Mouse (Mus musculus): ENCODE data around the gene Vdr. TPM values are rescaled to one million over a fixed set of nuclear protein-coding genes. Genes with fewer than 3 reads are reported as not detected.

Vdr gene
- polyA plus RNA-seq, 1 experiment from 2014 or later = 0.22 TPM

GRCm38 (mm10) chr15:97920306-97920705, 9.9 kb upstream of the Vdr start:
- H3K9ac ChIP-seq = no peak overlapping the region
- H3K27ac ChIP-seq = no peak overlapping the region
- 43% methylated on average over 5 of the region's 5 CpGs for WGBS (ENCODE audit: insufficient replicate concordance)
- no peak overlapping the region for H3K4me3 ChIP-seq (replicated peaks)
- no peaks in the 10 kb centered on the region for H3K4me1 ChIP-seq (replicated peaks)
- H3K27me3 ChIP-seq = no peaks in the 10 kb centered on the region
- no peaks in the 10 kb centered on the region for H3K9me3 ChIP-seq (replicated peaks)
- H3K4me2 ChIP-seq = no peak overlapping the region
- ATAC-seq (ENCODE audit: low read depth) (no peak), DNase-seq (no peak)
- no peaks in the 10 kb centered on the region for H3K36me3 ChIP-seq

- Histone ChIP-seq H3K27ac (no peak overlapping the region), H3K9ac (no peak overlapping the region), H3K4me1 (replicated peaks) (no peaks in the 10 kb centered on the region), H3K9me3 (replicated peaks) (no peaks in the 10 kb centered on the region), H3K4me2 (no peak overlapping the region), H3K4me3 (replicated peaks) (no peak overlapping the region), H3K27me3 (peaks cover 11% of the 10 kb centered on the region), H3K36me3 (no peaks in the 10 kb centered on the region)
- ATAC-seq (ENCODE audit: low read depth) (no peak), DNase-seq (no peak)
- WGBS (ENCODE audit: insufficient replicate concordance) = 58% methylated on average over 7 of the region's 7 CpGs
Measured at GRCm38 (mm10) chr15:97919217-97919616, 8.8 kb upstream of the Vdr start.

GRCm38 (mm10) chr15:97917994-97918393, 7.6 kb upstream of the Vdr start:
- 36% methylated on average over 9 of the region's 9 CpGs for WGBS (ENCODE audit: insufficient replicate concordance)

GRCm38 (mm10) chr15:97914331-97914747, 3.9 kb upstream of the Vdr start:
- DNase-seq = no peak
- H3K27ac ChIP-seq = no peak overlapping the region
- H3K4me3 ChIP-seq (replicated peaks) = no peak overlapping the region
- no peaks in the 10 kb centered on the region for H3K4me1 ChIP-seq (replicated peaks)
- ATAC-seq (ENCODE audit: low read depth) = no peak
- WGBS (ENCODE audit: insufficient replicate concordance) = 14% methylated on average over 9 of the region's 9 CpGs
- H3K9ac ChIP-seq = no peak overlapping the region
- no peaks in the 10 kb centered on the region for H3K36me3 ChIP-seq
- no peaks in the 10 kb centered on the region for H3K9me3 ChIP-seq (replicated peaks)
- H3K27me3 ChIP-seq = peaks cover 43% of the 10 kb centered on the region
- H3K4me2 ChIP-seq = no peak overlapping the region

More at GRCm38 (mm10) chr15:97917994-97918393, 7.6 kb upstream of the Vdr start:
- Histone ChIP-seq H3K36me3 (no peaks in the 10 kb centered on the region), H3K9me3 (replicated peaks) (no peaks in the 10 kb centered on the region), H3K27me3 (peaks cover 20% of the 10 kb centered on the region), H3K9ac (no peak overlapping the region), H3K27ac (no peak overlapping the region), H3K4me1 (replicated peaks) (no peaks in the 10 kb centered on the region), H3K4me2 (no peak overlapping the region), H3K4me3 (replicated peaks) (no peak overlapping the region)
- DNase-seq (no peak), ATAC-seq (ENCODE audit: low read depth) (no peak)

GRCm38 (mm10) chr15:97907801-97908751, 2.4 kb downstream of the Vdr start:
- ATAC-seq (ENCODE audit: low read depth) (peak; percentile 84), DNase-seq (peak; percentile 16)
- Histone ChIP-seq H3K27me3 (peaks cover 66% of the 10 kb centered on the region), H3K4me3 (replicated peaks) (peak overlapping the region; percentile 56), H3K36me3 (no peaks in the 10 kb centered on the region), H3K9ac (peak overlapping the region; percentile 22), H3K27ac (no peak overlapping the region), H3K4me2 (peak overlapping the region; percentile 82), H3K4me1 (replicated peaks) (peaks cover 22% of the 10 kb centered on the region), H3K9me3 (replicated peaks) (no peaks in the 10 kb centered on the region)
- 2% methylated on average over 59 of the region's 59 CpGs for WGBS (ENCODE audit: insufficient replicate concordance)

- Histone ChIP-seq H3K27me3 (peaks cover 62% of the 10 kb centered on the region), H3K9ac (peak overlapping the region; percentile 22; the same call in 1 of the 2 replicates), H3K27ac (no peak overlapping the region), H3K9me3 (replicated peaks) (no peaks in the 10 kb centered on the region), H3K4me3 (replicated peaks) (peak overlapping the region; percentile 56), H3K36me3 (no peaks in the 10 kb centered on the region), H3K4me2 (peak overlapping the region; percentile 82), H3K4me1 (replicated peaks) (peaks cover 22% of the 10 kb centered on the region)
- no peak for DNase-seq
- 25% methylated on average over 5 of the region's 5 CpGs for WGBS (ENCODE audit: insufficient replicate concordance)
- ATAC-seq (ENCODE audit: low read depth) = no peak
Measured at GRCm38 (mm10) chr15:97907202-97907601, 3.2 kb downstream of the Vdr start.

GRCm38 (mm10) chr15:97905281-97905680, 5.1 kb downstream of the Vdr start:
- Histone ChIP-seq H3K27me3 (peaks cover 50% of the 10 kb centered on the region), H3K9ac (no peak overlapping the region), H3K4me2 (no peak overlapping the region), H3K9me3 (replicated peaks) (no peaks in the 10 kb centered on the region), H3K27ac (no peak overlapping the region), H3K36me3 (no peaks in the 10 kb centered on the region), H3K4me3 (replicated peaks) (no peak overlapping the region), H3K4me1 (replicated peaks) (peaks cover 22% of the 10 kb centered on the region)
- WGBS (ENCODE audit: insufficient replicate concordance) = 62% methylated on average over 6 of the region's 6 CpGs
- ATAC-seq (ENCODE audit: low read depth) (no peak), DNase-seq (no peak)

GRCm38 (mm10) chr15:97904339-97904991, 6.0 kb downstream of the Vdr start:
- WGBS (ENCODE audit: insufficient replicate concordance) = 56% methylated on average over 11 of the region's 11 CpGs

GRCm38 (mm10) chr15:97903261-97904009, 7.0 kb downstream of the Vdr start:
- ATAC-seq (ENCODE audit: low read depth) (no peak), DNase-seq (no peak)
- Histone ChIP-seq H3K4me3 (replicated peaks) (no peak overlapping the region), H3K4me2 (no peak overlapping the region), H3K27me3 (peaks cover 34% of the 10 kb centered on the region), H3K9me3 (replicated peaks) (no peaks in the 10 kb centered on the region), H3K9ac (no peak overlapping the region), H3K4me1 (replicated peaks) (peaks cover 20% of the 10 kb centered on the region), H3K36me3 (no peaks in the 10 kb centered on the region), H3K27ac (no peak overlapping the region)
- 62% methylated on average over 15 of the region's 15 CpGs for WGBS (ENCODE audit: insufficient replicate concordance)

More at GRCm38 (mm10) chr15:97904339-97904991, 6.0 kb downstream of the Vdr start:
- H3K9ac ChIP-seq = no peak overlapping the region
- no peak overlapping the region for H3K4me2 ChIP-seq
- ATAC-seq (ENCODE audit: low read depth) (no peak), DNase-seq (no peak)
- peaks cover 44% of the 10 kb centered on the region for H3K27me3 ChIP-seq
- no peak overlapping the region for H3K4me3 ChIP-seq (replicated peaks)
- H3K36me3 ChIP-seq = no peaks in the 10 kb centered on the region
- no peaks in the 10 kb centered on the region for H3K9me3 ChIP-seq (replicated peaks)
- H3K27ac ChIP-seq = no peak overlapping the region
- peaks cover 22% of the 10 kb centered on the region for H3K4me1 ChIP-seq (replicated peaks)

GRCm38 (mm10) chr15:97900991-97901390, 9.4 kb downstream of the Vdr start:
- ATAC-seq (ENCODE audit: low read depth) = no peak
- DNase-seq = no peak
- H3K4me3 ChIP-seq (replicated peaks) = no peak overlapping the region
- peaks cover 15% of the 10 kb centered on the region for H3K27me3 ChIP-seq
- H3K4me1 ChIP-seq (replicated peaks) = peaks cover 3% of the 10 kb centered on the region; the same call in 1 of the 2 replicates
- no peak overlapping the region for H3K9ac ChIP-seq
- no peaks in the 10 kb centered on the region for H3K9me3 ChIP-seq (replicated peaks)
- 78% methylated on average over 9 of the region's 9 CpGs for WGBS (ENCODE audit: insufficient replicate concordance)
- H3K27ac ChIP-seq = no peak overlapping the region
- no peaks in the 10 kb centered on the region for H3K36me3 ChIP-seq
- no peak overlapping the region for H3K4me2 ChIP-seq

All from liver, embryonic 13.5 days (tissue).